Mouse (Mus musculus) skeletal muscle tissue, adult 2 months (tissue): ENCODE results near the gene C9orf72.
"Not testable (repeated sequence)": the region's sequence is repeated elsewhere in the genome, so short reads cannot be mapped to it uniquely, and the experiment has no call there.

Experiments
- DNase-seq: peaks from one replicate; pipeline ENCODE4 v3.0.0-alpha.2; 2012; ENCODE audit warnings: low read depth, low spot score

The C9orf72 gene

GRCm38 (mm10) chr4:35225734-35226495 lies at the start of gene C9orf72:
Gene C9orf72 (minus strand): TSS chr4:35226175.
- peak; percentile 94 for DNase-seq

DNA sequence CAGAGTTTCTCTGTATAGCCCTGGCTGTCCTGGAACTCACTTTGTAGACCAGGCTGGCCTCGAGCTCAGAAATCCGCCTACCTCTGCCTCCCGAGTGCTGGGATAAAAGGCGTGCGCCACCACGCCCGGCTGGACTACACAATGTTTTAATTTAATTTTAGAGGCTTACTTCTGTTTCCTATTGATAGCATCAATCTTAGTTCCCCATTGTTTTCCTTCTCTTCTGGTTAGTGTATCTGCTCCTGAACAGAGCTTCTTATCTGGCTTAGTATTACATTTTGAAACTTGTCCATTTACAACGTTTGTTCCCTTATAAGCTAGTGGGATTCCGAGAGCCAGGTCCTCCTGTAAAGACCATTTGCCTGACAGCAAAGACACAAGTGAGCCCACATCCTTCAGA lies 33.0 kb upstream of the C9orf72 start:
- no peak for DNase-seq

DNA sequence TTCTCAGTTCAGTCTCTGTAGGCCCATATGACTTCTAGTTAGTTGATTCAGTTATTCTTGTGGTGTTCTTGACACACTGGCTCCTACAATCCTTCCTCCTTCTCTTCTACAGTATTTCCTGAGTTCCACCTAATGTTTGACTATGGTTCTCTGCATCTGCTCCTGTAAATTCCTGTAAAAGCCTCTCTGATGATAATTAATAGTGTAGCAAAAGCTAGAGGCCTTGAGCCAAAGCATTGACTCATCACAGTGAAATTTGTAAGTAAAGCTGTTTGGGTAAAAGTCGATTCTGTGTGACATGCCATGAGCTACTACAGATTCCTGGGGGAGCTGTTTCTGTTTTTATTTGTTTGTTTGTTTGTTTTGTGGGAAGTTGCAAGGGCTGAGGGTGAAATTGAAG lies 18.0 kb upstream of the C9orf72 start:
- no peak for DNase-seq

GRCm38 (mm10) chr4:35241735-35242134 lies 15.8 kb upstream of the C9orf72 start:
- no peak for DNase-seq

- no peak for DNase-seq
These were observed 12.7 kb upstream of the C9orf72 start for GRCm38 (mm10) chr4:35238696-35239095.

DNA sequence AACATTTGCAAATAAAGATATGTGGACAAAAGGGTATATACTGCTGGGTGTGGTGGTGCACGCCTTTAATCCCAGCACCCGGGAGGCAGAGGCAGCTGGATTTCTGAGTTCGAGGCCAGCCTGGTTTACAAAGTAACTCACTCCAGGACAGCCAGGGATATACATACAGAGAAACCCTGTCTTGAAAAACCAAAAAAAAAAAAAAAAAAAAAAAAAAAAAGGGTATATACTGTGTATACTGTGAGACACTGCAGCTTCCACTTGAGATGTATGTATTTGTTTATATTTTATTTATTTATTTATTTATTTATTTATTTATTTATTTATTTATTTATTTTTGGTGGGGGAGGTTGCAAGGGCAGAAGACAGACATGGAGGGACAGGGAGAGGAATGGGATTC lies 12.3 kb upstream of the C9orf72 start:
- DNase-seq: not testable (repeated sequence)

DNA sequence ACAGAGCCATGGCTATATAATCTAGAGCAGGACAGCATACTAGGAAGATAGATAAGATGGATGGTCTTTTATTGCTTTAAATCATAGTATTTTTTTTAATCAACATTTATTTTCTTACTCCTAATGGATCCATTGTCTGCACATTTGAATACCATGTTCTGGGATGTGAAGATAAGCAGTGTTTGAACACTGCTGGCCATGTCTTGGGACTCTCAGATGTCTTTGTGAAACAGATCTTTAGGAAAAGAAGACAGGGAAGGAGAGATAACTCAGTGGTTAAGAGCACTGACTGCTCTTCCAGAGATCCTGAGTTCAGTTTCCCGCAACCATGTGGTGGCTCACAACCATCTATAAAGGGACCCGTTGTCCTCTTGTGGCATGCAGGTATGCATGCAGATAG lies 10.3 kb upstream of the C9orf72 start:
- DNase-seq: no peak

GRCm38 (mm10) chr4:35228260-35228659 lies 2.3 kb upstream of the C9orf72 start:
- no peak for DNase-seq

GRCm38 (mm10) chr4:35226496-35226992 lies 569 bp upstream of the C9orf72 start:
- no peak for DNase-seq

GRCm38 (mm10) chr4:35225141-35225733 lies 738 bp downstream of the C9orf72 start:
- peak; percentile 11 for DNase-seq

DNA sequence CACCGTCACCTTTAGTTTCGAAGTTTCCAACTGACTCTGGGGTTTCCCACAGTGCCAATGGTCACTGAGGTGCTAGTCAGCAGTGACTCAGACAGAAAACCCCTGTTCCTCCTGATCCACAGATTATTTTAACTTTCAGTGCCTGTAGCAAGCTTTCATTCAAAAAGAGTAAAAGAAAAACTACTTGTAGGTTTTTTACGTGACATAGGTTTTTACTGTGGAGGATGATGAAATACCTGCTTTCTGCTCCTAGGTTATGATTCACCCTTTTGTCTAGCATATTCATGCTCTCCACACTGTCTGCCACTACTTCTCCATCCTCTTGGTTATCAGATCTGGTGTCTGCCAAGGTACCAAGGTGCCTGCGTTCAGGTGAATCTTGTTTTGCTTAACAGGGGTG lies 1.9 kb downstream of the C9orf72 start:
- DNase-seq: no peak

GRCm38 (mm10) chr4:35223376-35223988 lies 2.5 kb downstream of the C9orf72 start:
- DNase-seq: no peak

DNA sequence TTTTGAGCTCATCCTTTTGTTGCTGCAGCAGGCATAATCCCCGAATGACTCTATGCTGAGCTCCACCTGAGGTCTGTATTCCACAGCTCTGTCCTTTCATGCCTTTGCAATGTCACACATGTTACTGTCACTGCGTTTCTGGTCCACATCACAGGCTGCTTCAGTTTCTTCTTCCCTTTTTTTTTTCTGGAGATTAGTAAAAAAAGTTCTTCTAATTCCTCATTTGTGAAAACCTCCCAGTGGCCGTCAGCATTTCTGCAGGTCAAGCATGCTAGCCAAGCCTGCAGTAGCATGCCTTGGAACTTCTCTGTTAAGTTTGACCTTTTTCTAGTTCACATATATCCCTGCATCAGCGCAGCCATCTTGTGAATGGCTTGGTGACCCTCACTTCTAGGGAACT lies 4.1 kb downstream of the C9orf72 start:
- DNase-seq: peak; percentile 12

GRCm38 (mm10) chr4:35221131-35221530 lies 4.8 kb downstream of the C9orf72 start:
- no peak for DNase-seq

- no peak for DNase-seq
These were observed 5.8 kb downstream of the C9orf72 start for GRCm38 (mm10) chr4:35220108-35220731.

DNA sequence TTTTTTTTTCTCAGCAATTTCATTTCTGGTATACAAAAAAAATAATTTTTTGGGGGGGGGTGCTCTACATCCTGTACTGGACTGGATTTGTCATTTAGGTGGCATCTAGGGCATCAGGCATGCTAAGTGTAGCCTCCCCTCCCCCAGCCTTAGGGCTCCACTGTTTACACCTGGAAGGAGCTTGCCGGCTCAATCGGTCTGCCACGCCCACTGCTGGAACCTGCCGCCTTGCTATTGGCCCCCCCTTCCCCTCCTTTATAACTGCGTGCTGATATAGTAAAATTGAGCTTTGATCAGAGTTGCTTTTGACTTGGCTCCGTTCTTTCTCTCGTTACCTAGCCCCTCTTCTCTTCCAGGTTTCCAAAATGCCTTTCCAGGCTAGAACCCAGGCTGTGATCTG lies 21.3 kb downstream of the C9orf72 start:
- DNase-seq: no peak

GRCm38 (mm10) chr4:35203724-35204123 lies 22.3 kb downstream of the C9orf72 start:
- no peak for DNase-seq

GRCm38 (mm10) chr4:35201700-35202099 lies 24.3 kb downstream of the C9orf72 start:
- DNase-seq: no peak

GRCm38 (mm10) chr4:35192725-35193124 lies 33.2 kb downstream of the C9orf72 start:
- DNase-seq: no peak

GRCm38 (mm10) chr4:35189794-35190193 lies 36.2 kb downstream of the C9orf72 start:
- DNase-seq: no peak

GRCm38 (mm10) chr4:35187617-35188326 lies 38.2 kb downstream of the C9orf72 start:
- no peak for DNase-seq
